Mouse (Mus musculus): ENCODE data around the gene 4930523C07Rik.

- TF ChIP-seq CTCF (IDR thresholded peaks at IDR 0.05; ENCODE audit: borderline replicate concordance, insufficient read depth, low read length) (no peak), POLR2A (IDR thresholded peaks at IDR 0.05; ENCODE audit: low read depth, low read length) (no peak)
These were observed 10.3 kb downstream of the 4930523C07Rik start for GRCm38 (mm10) chr1:160054366-160055078.

Measured in embryonic fibroblast, embryonic 13.5 days (primary cell).